Mouse (Mus musculus) intestine, embryonic 14.5 days (tissue): Measurements from ENCODE around the gene Cp. TPM values are rescaled to one million over a fixed set of nuclear protein-coding genes. Genes with fewer than 3 reads are reported as not detected.
"Not testable (repeated sequence)": the region's sequence is repeated elsewhere in the genome, so short reads cannot be mapped to it uniquely, and the experiment has no call there.

Experiments
- ATAC-seq: fragments of 200-750 bp; cut with Nextera tagmentation; replicated peaks from 2 replicates; pipeline ENCODE4 v1.8.0; 2017; ENCODE audit warnings: low read depth, moderate number of reproducible peaks, moderate TSS enrichment, moderate library complexity; ENCODE audit not compliant: low FRiP score, low TSS enrichment
- DNase-seq: peaks from one replicate; pipeline ENCODE4 v3.0.0-alpha.2; 2018; ENCODE audit warnings: low spot score
- H3K27ac ChIP-seq: fragments of 300-500 bp; sonication (generic); 2 replicates; pipeline ENCODE4 v1.5.1; 2014; ENCODE audit warnings: low read depth, mild to moderate bottlenecking, control low read depth
- H3K27me3 ChIP-seq: fragments of 300-500 bp; sonication (generic); replicated peaks from 2 replicates; pipeline ENCODE4 v1.6.1; 2014; ENCODE audit warnings: low read length, control low read depth; ENCODE audit not compliant: control insufficient read depth, insufficient read depth
- H3K36me3 ChIP-seq: fragments of 300-500 bp; sonication (generic); 2 replicates; pipeline ENCODE4 v1.6.1; 2014; ENCODE audit warnings: low read length, control low read depth; ENCODE audit not compliant: control insufficient read depth, insufficient read depth
- H3K4me1 ChIP-seq: fragments of 300-500 bp; sonication (generic); replicated peaks from 2 replicates; pipeline ENCODE4 v1.6.1; 2014; ENCODE audit warnings: low read length, control low read depth, mixed read lengths; ENCODE audit not compliant: control insufficient read depth, insufficient read depth
- H3K4me2 ChIP-seq: fragments of 300-500 bp; sonication (generic); 2 replicates; pipeline ENCODE4 v1.6.1; 2014; ENCODE audit warnings: low read length
- H3K4me3 ChIP-seq: fragments of 300-500 bp; sonication (generic); 2 replicates; pipeline ENCODE4 v1.5.1; 2014; ENCODE audit warnings: low read depth, low read length, control low read depth, mixed read lengths
- H3K9ac ChIP-seq: fragments of 300-500 bp; sonication (generic); 2 replicates; pipeline ENCODE4 v1.6.1; 2014; ENCODE audit warnings: mild to moderate bottlenecking, low read length
- H3K9me3 ChIP-seq: fragments of 300-500 bp; sonication (generic); 2 replicates; pipeline ENCODE4 v1.6.1; 2016; ENCODE audit warnings: low read length, control low read depth; ENCODE audit not compliant: control insufficient read depth
- WGBS: fragments of 180-500 bp; shearing (Covaris S2); extraction: QIAGEN DNeasy Blood & Tissue Kit; methylation state at CpG from one replicate; pipeline ENCODE4 v1.1.7; 2014; 5-methylcytosine and 5-hydroxymethylcytosine counted together
- polyA plus RNA-seq: library from polyadenylated mRNA; unstranded; fragments of >200 nt; fragmentation: Nextera tagmentation; extraction: Ambion mirVana; gene quantifications from 2 replicates; pipeline ENCODE4 v1.2.1, GENCODE M21; 2014

Cp gene
- polyA plus RNA-seq, 1 experiment from 2014 or later: 0.23 TPM

DNA sequence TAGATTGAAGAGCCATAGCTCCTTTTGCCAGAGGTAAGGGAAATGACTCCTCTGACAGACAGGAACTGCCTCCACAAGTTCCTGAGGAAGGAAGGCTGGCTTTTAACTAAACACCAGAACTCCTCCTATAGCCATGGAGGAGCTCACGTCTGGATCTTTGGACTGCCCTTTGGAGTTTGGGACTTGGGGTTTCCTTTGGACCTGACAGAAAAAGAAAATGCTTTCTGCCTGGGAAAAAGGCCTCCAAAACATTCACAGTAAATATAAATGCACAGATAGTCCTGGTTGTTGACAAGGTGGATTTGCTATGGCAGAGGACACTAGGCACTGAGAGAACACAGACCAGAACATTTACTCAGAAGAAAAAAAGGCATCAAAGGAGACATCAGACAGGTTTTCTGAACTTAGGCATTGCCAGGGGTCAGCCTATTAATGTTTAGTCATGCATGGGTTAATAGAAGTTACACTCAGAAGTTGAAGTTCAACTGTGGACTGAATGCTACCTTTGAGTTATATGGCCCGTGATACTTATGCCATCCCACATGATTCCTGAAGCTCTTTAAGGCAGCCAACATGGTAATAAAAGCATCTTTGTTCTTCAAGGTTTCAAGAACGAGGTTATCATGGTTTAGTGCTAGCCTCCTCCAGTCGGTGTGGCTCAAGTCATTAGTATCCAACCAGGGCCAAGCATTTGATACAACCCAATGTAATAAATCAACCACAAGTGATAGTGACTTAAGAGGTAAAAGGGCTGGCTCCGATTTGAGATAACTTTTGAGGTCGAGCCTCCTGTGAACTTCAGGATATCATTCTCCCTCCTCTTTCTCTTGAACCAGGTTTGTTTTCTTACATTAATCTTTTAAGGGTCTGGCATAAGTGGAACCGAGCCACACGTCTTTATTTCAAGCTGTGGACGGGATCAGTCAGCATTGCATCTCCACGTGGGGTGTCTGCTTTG, 77.2 kb downstream of the Cp start:
- Histone ChIP-seq H3K27ac (no peak overlapping the region), H3K9ac (peak overlapping the region; percentile 55)
- 17% methylated on average over 10 of the region's 10 CpGs for WGBS

DNA sequence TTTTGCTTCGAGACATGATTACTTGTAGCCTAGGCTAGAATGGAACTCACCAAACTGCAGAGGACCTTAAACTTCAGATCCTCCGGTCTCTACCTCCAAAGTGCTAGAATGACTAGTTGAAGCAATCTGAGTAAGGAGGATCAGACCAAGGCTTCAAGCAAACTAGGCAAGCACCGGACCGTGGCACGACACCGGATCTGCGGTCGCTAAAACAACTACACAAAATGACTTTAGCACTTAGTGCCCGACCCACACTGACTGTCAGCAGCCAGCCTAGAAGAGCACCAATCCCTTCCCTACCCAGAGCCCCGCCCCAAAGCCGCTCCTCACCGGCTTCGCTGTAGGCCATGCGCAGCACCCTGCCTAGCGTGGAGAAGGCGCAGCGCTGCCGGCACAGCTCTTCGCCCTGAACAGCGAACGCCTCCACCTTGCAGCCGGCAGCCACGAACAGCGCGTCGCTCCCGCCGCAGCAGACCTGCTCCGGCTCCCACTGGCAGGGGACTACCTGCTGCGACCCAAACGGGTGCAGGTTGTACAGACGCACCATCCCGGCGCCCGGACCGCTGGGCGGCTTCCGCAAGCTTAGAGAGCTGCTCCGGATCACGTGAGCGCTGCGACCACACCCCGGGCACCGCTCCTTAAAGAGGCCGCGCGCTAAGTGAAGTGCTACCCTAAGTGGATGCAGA, 78.0 kb downstream of the Cp start, which contains the start of gene Hps3:
Gene Hps3, minus strand, starts transcription at position 597 of the 686 bp plus-strand sequence.
- peak within 1 kb of the TSS; percentile 47; the same call in 1 of the 2 replicates for H3K27ac ChIP-seq
- H3K4me3 ChIP-seq: peak within 1 kb of the TSS; percentile 85
- peak within 1 kb of the TSS; percentile 55 for H3K9ac ChIP-seq
- H3K4me1 ChIP-seq: 0 out of 2 replicates have a peak, but pooled peaks cover 3% of the 10 kb centered on the region
- under 1% methylated on average over 46 of the region's 47 CpGs for WGBS
- DNase-seq (peak; percentile 89), ATAC-seq (peak; percentile 100)
- H3K27me3 ChIP-seq: no peaks in the 10 kb centered on the region
- H3K4me2 ChIP-seq: peak within 1 kb of the TSS; percentile 76
- H3K36me3 ChIP-seq: no peaks in the 10 kb centered on the region
- no peaks in the 10 kb centered on the region for H3K9me3 ChIP-seq

More for the DNA sequence above, 77.2 kb downstream of the Cp start:
- Histone ChIP-seq H3K4me3 (peak overlapping the region; percentile 85), H3K27me3 (no peaks in the 10 kb centered on the region), H3K4me1 (0 out of 2 replicates have a peak, but pooled peaks cover 3% of the 10 kb centered on the region), H3K36me3 (peaks cover 2% of the 10 kb centered on the region; the same call in 1 of the 2 replicates), H3K4me2 (peak overlapping the region; percentile 76), H3K9me3 (no peaks in the 10 kb centered on the region)
- ATAC-seq (peak; percentile 26; the same call in 1 of the 2 replicates), DNase-seq (no peak)

DNA sequence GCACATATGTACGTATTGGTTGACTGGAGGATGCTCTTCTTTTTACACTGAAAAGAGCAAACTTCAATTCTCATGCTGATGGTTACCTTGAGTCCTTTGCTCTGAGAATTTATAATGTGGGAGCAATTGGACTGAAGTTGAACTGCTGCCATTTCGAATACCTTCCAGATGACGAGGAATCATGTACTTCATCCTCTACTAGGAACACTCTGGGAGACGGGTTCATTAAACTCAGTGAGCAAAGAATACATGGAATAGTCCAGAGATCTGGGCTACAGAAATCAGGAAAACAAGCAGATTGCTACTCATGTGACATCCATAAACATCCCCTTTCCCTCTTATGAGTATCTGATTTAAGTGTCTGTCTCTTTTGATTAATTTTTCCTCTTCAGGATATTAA, 79.2 kb downstream of the Cp start:
- no peak overlapping the region for H3K27ac ChIP-seq
- H3K4me1 ChIP-seq: 0 out of 2 replicates have a peak, but pooled peaks cover 3% of the 10 kb centered on the region
- no peak overlapping the region for H3K4me3 ChIP-seq
- 84% methylated on average over 4 of the region's 4 CpGs for whole genome bisulfite sequencing
- H3K9ac ChIP-seq: no peak overlapping the region
- ATAC-seq (no peak), DNase-seq (no peak)
- H3K36me3 ChIP-seq: no peaks in the 10 kb centered on the region
- H3K4me2 ChIP-seq: no peak overlapping the region
- H3K27me3 ChIP-seq: no peaks in the 10 kb centered on the region
- no peaks in the 10 kb centered on the region for H3K9me3 ChIP-seq

DNA sequence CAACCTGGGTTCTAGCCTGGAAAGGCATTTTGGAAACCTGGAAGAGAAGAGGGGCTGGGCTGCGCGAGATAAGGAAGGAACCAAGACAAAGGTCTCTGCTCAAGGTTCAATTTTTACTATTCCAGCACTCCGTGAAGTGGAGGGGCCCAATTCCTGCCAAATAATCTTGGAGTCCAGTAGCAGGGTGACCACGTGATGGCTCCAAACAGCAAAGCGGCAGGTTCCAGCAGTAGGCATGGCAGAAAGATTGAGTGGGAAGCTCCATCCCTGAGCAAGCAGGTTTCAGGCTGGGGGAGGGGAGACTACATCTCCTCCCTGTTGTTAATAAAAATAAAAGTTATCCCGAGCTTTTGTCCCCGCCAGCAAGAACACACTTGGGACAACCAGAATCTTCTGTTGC, 84.6 kb downstream of the Cp start:
- not testable (repeated sequence) for H3K4me2 ChIP-seq, H3K27ac ChIP-seq, H3K36me3 ChIP-seq, ATAC-seq, H3K27me3 ChIP-seq, DNase-seq, H3K4me3 ChIP-seq, H3K9me3 ChIP-seq, H3K9ac ChIP-seq, H3K4me1 ChIP-seq
- WGBS: 87% methylated on average over 7 of the region's 7 CpGs

DNA sequence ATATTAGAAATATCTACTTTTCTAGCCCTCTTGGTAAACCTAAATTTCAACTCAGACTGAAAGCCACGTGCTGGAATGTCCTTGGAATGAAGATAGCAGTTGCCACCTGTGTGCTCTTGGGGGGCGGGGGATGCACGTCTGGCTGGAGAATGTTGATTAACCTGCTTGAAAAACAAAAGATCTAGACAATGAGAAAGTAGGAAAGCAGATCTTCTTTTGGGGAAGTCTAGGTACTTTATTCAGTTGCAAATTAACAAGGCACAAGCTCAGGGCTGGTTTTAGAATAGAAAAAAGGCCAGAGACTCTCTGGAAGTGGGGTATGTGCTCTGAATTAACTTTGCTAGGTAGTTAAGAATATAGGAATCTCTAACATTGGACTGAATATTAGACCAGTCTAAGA, 87.9 kb downstream of the Cp start:
- H3K4me2 ChIP-seq, H3K4me1 ChIP-seq, H3K9me3 ChIP-seq, H3K4me3 ChIP-seq, H3K27me3 ChIP-seq, H3K36me3 ChIP-seq, ATAC-seq, H3K27ac ChIP-seq, DNase-seq, H3K9ac ChIP-seq: not testable (repeated sequence)
- 58% methylated on average over 3 of the region's 3 CpGs for WGBS

DNA sequence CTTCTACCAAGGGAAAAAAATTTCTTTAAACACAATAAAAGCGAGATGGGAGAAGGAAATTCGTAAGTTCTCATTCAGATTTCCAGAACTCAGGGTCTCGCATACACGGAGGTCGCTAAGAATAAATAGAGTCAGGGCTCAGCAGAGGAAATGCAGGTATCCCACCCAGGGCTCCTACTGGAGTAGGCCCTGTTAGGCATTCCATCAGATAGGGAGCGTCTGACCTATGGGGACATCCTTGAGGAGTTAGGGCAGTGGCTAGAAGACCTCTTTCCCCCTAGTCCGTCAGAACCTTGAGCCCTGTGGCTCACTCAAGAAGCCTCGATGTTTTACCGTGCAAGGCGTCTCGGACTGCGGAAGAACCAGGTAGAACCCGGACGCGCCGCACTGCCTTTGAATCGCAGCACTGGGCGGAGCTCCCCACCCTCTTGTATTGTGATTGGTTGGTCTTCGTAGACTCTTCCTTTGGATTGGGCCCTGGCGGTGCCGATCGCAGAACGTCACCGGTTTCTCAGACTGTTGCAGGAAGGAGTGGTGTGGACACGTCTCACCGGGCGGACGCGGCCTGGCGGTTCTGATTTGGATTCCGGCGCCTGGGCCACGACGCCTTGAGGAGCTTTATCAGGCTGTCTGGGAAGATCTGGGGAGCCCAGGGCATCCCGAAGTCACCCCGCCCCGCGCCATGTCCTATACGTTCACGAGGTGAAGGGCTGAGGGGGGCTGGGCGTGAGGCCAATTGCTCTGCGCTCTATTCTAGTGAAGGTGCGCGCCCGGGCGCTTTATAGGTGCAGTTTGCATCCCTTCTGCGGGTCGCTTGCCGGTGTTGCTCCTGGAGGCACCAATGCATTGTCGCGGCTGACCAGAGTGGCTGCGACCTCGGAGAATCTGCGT, 100.7 kb downstream of the Cp start, which contains the start of gene Hltf:
Gene Hltf, plus strand, starts transcription at position 506 of the 891 bp plus-strand sequence.
- DNase-seq (peak; percentile 98), ATAC-seq (peak; percentile 100)
- H3K27ac ChIP-seq: peak within 1 kb of the TSS; percentile 67; the same call in 1 of the 2 replicates
- peaks cover 7% of the 10 kb centered on the region for H3K36me3 ChIP-seq
- no peaks in the 10 kb centered on the region for H3K9me3 ChIP-seq
- peak within 1 kb of the TSS; percentile 70 for H3K9ac ChIP-seq
- under 1% methylated on average over 51 of the region's 54 CpGs for WGBS
- H3K4me3 ChIP-seq: peak within 1 kb of the TSS; percentile 79
- H3K27me3 ChIP-seq: no peaks in the 10 kb centered on the region
- H3K4me1 ChIP-seq: peaks cover 5% of the 10 kb centered on the region; the same call in 1 of the 2 replicates
- peak within 1 kb of the TSS; percentile 62 for H3K4me2 ChIP-seq

DNA sequence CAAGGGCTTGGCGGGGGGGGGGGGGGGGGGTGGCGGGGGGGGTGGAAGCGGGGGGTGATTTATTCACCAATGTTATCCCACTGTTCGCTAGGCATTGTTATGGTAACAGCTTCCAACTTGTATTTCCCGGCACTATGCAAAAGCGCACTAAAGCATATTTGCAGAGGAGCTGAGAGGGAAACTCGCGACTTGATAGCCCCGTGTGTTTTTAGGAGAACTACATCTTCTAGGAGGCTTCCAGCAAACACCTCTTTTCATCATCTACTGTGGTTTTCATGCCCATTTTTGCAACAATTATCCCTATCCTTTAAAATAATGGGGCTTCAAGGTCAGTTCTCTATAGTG, 101.3 kb downstream of the Cp start:
- Histone ChIP-seq H3K27me3 (no peaks in the 10 kb centered on the region), H3K36me3 (peaks cover 7% of the 10 kb centered on the region), H3K9ac (peak overlapping the region; percentile 70), H3K27ac (no peak overlapping the region), H3K4me3 (peak overlapping the region; percentile 79), H3K4me1 (peaks cover 5% of the 10 kb centered on the region; the same call in 1 of the 2 replicates), H3K4me2 (peak overlapping the region; percentile 62), H3K9me3 (no peaks in the 10 kb centered on the region)
- 0% methylated on average over 7 of the region's 9 CpGs for WGBS
- ATAC-seq (no peak), DNase-seq (peak; percentile 55)
